Mouse (Mus musculus) embryonic fibroblast, embryonic 13.5 days (primary cell): ENCODE measurements around the gene Ptges3l.

Source experiments
- CTCF ChIP-seq: IDR thresholded peaks from 2 replicates; pipeline ENCODE4 v1.5.1; 2011; ENCODE audit warnings: mild to moderate bottlenecking, control low read depth, low read length, moderate library complexity, borderline replicate concordance; ENCODE audit not compliant: insufficient read depth
- POLR2A ChIP-seq: IDR thresholded peaks from 2 replicates; pipeline ENCODE4 v1.6.1; 2011; ENCODE audit warnings: low read depth, mild to moderate bottlenecking, control low read depth, low read length, moderate library complexity

- no peak for TF ChIP-seq CTCF
- no peak for TF ChIP-seq POLR2A
These were observed 46.8 kb upstream of the Ptges3l start for GRCm38 (mm10) chr11:101471926-101472325.
